Mouse (Mus musculus) lung, adult 2 months (tissue): ENCODE results near the gene Il9r.

ENCODE experiments used
- CTCF ChIP-seq: fragments of 200-500 bp; IDR thresholded peaks from 2 replicates; pipeline ENCODE4 v1.5.1; 2011; ENCODE audit warnings: mild to moderate bottlenecking, low read length, control low read depth; ENCODE audit not compliant: insufficient read depth
- POLR2A ChIP-seq: fragments of 200-500 bp; IDR thresholded peaks from 2 replicates; pipeline ENCODE4 v1.6.1; 2011; ENCODE audit warnings: low read depth, mild to moderate bottlenecking, control low read depth, low read length, borderline replicate concordance; ENCODE audit errors: extremely low read depth

DNA sequence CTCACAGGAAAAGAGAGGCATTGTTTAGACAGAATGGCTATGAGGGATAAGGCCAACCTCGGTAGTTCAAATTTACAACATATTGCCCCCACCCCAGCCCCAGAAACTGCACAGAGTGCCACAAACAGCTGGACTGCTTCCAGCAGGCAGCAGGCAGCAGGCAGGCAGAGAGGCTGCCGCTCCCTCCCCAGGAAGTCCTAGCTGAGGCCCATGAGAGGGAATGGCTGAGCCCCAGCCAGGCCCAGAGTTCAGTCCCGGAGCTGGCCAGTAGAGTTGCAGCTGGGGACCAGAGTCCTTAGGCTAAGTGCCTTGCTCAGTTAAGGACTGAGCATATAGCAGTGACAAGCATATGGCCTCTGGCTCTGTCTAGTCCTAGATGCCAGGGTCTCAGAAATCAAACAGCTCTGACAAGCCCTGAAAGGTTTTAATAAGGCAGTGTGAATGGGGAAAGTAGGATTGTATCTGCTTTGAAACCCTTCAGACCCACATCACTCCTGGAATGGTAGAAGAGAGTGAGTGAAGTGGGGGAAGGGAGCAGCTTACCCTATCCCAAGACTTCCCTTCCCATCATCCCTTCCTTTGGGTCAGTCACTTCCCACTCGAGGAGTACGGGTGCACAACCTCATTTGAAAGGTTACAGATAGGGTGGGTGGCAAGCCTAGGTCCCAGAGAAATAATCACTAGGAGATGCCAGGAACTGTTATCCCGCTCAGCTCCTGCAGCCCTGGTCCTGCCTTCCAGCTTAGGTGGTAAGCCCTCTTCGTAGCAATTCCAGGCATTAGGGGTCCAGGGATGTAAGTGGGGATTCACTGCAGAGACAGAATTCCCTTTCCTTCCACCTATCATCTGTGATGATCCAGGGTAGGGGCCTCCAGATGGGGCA, 25.4 kb upstream of the Il9r start:
- TF ChIP-seq CTCF (no peak), POLR2A (no peak)
